Comparison of ENCODE assay signal across 21 mouse cellular contexts in the genomic region with DNA sequence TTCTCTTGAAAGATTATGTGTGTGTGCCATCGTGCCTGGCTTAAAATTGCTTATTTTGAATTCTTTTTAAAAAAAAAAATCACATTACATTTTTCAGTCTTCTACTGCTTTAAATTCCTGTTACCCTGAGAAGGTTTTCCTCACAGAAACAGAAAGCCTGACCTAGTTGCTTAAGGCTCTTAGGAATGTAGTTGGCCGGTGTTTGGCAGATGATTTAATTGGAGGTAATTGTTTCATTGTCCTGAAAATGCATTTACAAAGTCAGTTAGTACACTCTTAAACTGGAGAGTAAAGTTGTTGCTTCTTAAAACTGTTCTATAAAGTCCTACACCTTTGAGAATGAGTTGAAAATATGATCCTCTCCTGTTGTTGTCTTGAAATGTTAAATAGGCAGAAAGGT. TPM values are rescaled to one million over a fixed set of nuclear protein-coding genes. Genes with fewer than 3 reads are reported as not detected.
"Had no signal": no experiment of that assay in that cellular context is flagged by ENCODE, and none has a peak within 500 bp of the region (broad histone marks: within the 10 kb centered on the region; RNA-seq: fewer than 3 reads in every experiment).

No protein-coding gene starts in this region.

- H3K4me1 ChIP-seq: liver, embryonic 15.5 days; midbrain, embryonic 13.5 days; midbrain, embryonic 15.5 days; neural tube, embryonic 12.5 days; stomach, embryonic 15.5 days had no signal

- H3K27ac ChIP-seq: liver, embryonic 15.5 days; lung, embryonic 15.5 days; macrophage; midbrain, embryonic 13.5 days; midbrain, embryonic 15.5 days; neural tube, embryonic 12.5 days; stomach, embryonic 15.5 days; stomach, postnatal 0 days had no signal

- H3K9me3 ChIP-seq: liver, embryonic 15.5 days; lung, embryonic 15.5 days; megakaryocyte, embryonic 14.5 days; midbrain, embryonic 13.5 days; midbrain, embryonic 15.5 days; neural tube, embryonic 12.5 days; stomach, embryonic 15.5 days had no signal

- H3K9ac ChIP-seq: liver, embryonic 15.5 days; liver, postnatal 0 days; lung, embryonic 15.5 days; midbrain, embryonic 13.5 days; midbrain, embryonic 15.5 days; neural tube, embryonic 12.5 days; stomach, embryonic 15.5 days had no signal

- H3K4me2 ChIP-seq: liver, embryonic 15.5 days; lung, embryonic 15.5 days; midbrain, embryonic 11.5 days; midbrain, embryonic 13.5 days; midbrain, embryonic 15.5 days; neural tube, embryonic 12.5 days; stomach, embryonic 15.5 days had no signal

- H3K27me3 ChIP-seq: liver, embryonic 15.5 days; lung, embryonic 15.5 days; megakaryocyte, embryonic 14.5 days; midbrain, embryonic 13.5 days; midbrain, embryonic 15.5 days; neural tube, embryonic 12.5 days; stomach, embryonic 15.5 days had no signal

- DNase-seq: liver, postnatal 0 days; lung, adult 2 months; lung, postnatal 14 days; lung, postnatal 36 days; right cerebral cortex, postnatal 14 days; thymus, adult 2 months; thymus, postnatal 25 days; thymus, postnatal 4 days had no signal

- ATAC-seq: liver, postnatal 0 days; lung, postnatal 0 days; midbrain, embryonic 13.5 days; midbrain, embryonic 15.5 days had no signal

- H3K4me3 ChIP-seq: liver, embryonic 15.5 days; lung, embryonic 15.5 days; megakaryocyte, embryonic 14.5 days; midbrain, embryonic 13.5 days; midbrain, embryonic 15.5 days; neural tube, embryonic 12.5 days; stomach, embryonic 15.5 days had no signal

RNA-seq across cellular contexts. Expression of a gene that starts 10.8 kb away (rescaled TPM):
- polyA plus RNA-seq: lung, embryonic 15.5 days; lung, postnatal 0 days; macrophage; midbrain, embryonic 11.5 days; midbrain, embryonic 13.5 days; midbrain, postnatal 0 days; neural tube, embryonic 12.5 days; neural tube, embryonic 14.5 days had no signal
